Mouse (Mus musculus): Measurements from ENCODE around the gene Art1. TPM values are rescaled to one million over a fixed set of nuclear protein-coding genes. Genes with fewer than 3 reads are reported as not detected.

The Art1 gene
- polyA plus RNA-seq (2016; fragmentation: Nextera tagmentation; extraction: Ambion mirVana) = 8.1 and 18.4 TPM in 2 replicates

GRCm38 (mm10) chr7:102101487-102101886 is at the start of gene Art1:
Gene Art1 (plus strand): TSS chr7:102101743.
- Histone ChIP-seq H3K4me1 (peaks cover 46% of the 10 kb centered on the region), H3K4me3 (peak within 1 kb of the TSS; percentile 23; the same call in 1 of the 2 replicates), H3K27me3 (ENCODE audit: insufficient read depth, poor library complexity, severe bottlenecking) (no peaks in the 10 kb centered on the region), H3K36me3 (no peaks in the 10 kb centered on the region), H3K27ac (peak within 1 kb of the TSS; percentile 80), H3K9me3 (no peaks in the 10 kb centered on the region)
- 34% methylated on average over 5 of the region's 5 CpGs for WGBS
- no peak for DNase-seq (ENCODE audit: low spot score)

DNA sequence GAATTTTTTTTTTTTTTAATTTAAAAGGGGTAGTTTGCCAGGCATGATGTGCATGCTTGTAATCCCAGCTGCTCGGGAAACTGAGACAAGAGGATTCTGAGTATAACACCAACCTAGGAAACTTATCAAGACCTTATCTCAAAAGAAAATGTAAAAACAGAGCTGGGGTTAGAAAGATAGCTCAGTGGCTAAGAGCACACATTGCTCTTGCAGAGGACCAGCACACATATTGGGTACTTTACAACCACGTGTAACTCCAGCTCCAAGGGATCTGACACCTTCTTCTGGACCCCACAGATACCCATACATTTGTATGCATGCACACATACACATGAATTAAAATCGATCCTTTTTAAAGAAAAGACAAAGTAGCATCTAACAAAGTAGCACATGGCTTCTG is 40.2 kb upstream of the Art1 start:
- peaks cover 11% of the 10 kb centered on the region for H3K4me1 ChIP-seq
- H3K27ac ChIP-seq = no peak overlapping the region
- DNase-seq (ENCODE audit: low spot score) = no peak
- WGBS = 62% methylated on average over 3 of the region's 3 CpGs
- peaks cover 24% of the 10 kb centered on the region for H3K36me3 ChIP-seq
- H3K9me3 ChIP-seq = no peaks in the 10 kb centered on the region
- no peak overlapping the region for H3K4me3 ChIP-seq
- H3K27me3 ChIP-seq (ENCODE audit: insufficient read depth, poor library complexity, severe bottlenecking) = no peaks in the 10 kb centered on the region

GRCm38 (mm10) chr7:102062203-102062602 is 39.3 kb upstream of the Art1 start:
- no peak overlapping the region for H3K4me3 ChIP-seq
- H3K27me3 ChIP-seq (ENCODE audit: insufficient read depth, poor library complexity, severe bottlenecking) = no peaks in the 10 kb centered on the region
- 78% methylated on average over 1 of the region's 1 CpGs for WGBS
- DNase-seq (ENCODE audit: low spot score) = no peak
- no peaks in the 10 kb centered on the region for H3K9me3 ChIP-seq
- H3K36me3 ChIP-seq = peaks cover 17% of the 10 kb centered on the region
- H3K4me1 ChIP-seq = peaks cover 14% of the 10 kb centered on the region
- H3K27ac ChIP-seq = no peak overlapping the region

GRCm38 (mm10) chr7:102063891-102064290 is 37.7 kb upstream of the Art1 start:
- H3K4me3 ChIP-seq = peak overlapping the region; percentile 80
- WGBS = 46% methylated on average over 9 of the region's 9 CpGs
- no peaks in the 10 kb centered on the region for H3K9me3 ChIP-seq
- peaks cover 14% of the 10 kb centered on the region for H3K4me1 ChIP-seq
- peaks cover 25% of the 10 kb centered on the region for H3K36me3 ChIP-seq
- no peaks in the 10 kb centered on the region for H3K27me3 ChIP-seq (ENCODE audit: insufficient read depth, poor library complexity, severe bottlenecking)
- H3K27ac ChIP-seq = no peak overlapping the region
- DNase-seq (ENCODE audit: low spot score) = no peak

- peaks cover 18% of the 10 kb centered on the region for H3K36me3 ChIP-seq
- H3K27ac ChIP-seq = peak overlapping the region; percentile 93
- under 1% methylated on average over 9 of the region's 9 CpGs for WGBS
- H3K4me1 ChIP-seq = peaks cover 14% of the 10 kb centered on the region
- H3K27me3 ChIP-seq (ENCODE audit: insufficient read depth, poor library complexity, severe bottlenecking) = no peaks in the 10 kb centered on the region
- H3K9me3 ChIP-seq = no peaks in the 10 kb centered on the region
- no peak for DNase-seq (ENCODE audit: low spot score)
- H3K4me3 ChIP-seq = peak overlapping the region; percentile 80
Observed at GRCm38 (mm10) chr7:102064655-102065045, 36.9 kb upstream of the Art1 start.

DNA sequence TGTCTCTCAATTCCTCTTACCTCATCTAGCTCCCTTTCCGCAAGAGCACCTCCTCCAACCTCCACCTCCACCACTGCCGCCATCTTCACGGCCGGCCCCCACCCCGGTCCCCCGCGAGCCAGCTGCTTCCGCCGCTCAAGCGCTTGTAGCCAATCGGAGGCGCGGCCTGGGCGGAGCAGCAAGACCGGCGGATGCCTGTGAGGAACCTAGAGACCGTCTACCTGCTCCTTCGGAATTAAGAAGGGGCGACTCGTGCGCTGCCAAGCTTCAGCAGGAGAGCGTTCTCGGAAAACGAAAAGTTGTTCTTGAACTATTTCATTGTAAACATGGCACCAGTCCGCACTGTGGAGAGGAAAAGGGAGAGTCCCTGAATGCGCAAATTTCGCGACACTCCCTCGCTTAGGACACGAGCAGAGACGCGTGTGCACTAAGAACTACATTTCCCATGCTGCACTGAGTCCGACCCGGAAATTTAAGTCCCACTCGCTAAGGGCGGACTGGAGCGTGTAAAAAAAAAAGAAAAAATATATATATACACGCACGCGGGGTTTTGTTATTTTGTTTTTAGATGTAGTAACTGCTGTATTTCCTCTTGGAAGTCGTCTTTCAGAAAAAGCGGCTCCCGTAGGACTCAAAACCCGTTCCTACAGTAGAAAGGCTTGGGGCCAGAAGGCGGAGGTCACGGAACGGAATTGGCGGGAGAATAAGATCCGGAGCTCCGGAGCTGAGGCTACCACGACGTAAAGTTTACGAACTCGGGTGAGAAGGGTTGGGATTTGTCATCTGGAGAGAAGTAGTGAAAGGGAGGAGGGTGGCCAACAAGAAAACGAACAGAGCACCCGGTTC is 36.3 kb upstream of the Art1 start, which contains the start of the genes Rnf121, Xndc1 and Xntrpc:
Rnf121 (minus strand) TSS at position 424 of the 846 bp plus-strand sequence.
Xndc1 (plus strand) TSS at position 466 of the 846 bp plus-strand sequence.
Xntrpc (plus strand) TSS at position 668 of the 846 bp plus-strand sequence.
- H3K4me1 ChIP-seq = peaks cover 14% of the 10 kb centered on the region
- H3K27ac ChIP-seq = peak within 1 kb of the TSS; percentile 93
- DNase-seq (ENCODE audit: low spot score) = peak; percentile 98
- H3K36me3 ChIP-seq = peaks cover 19% of the 10 kb centered on the region; the same call in 1 of the 2 replicates
- H3K27me3 ChIP-seq (ENCODE audit: insufficient read depth, poor library complexity, severe bottlenecking) = no peaks in the 10 kb centered on the region
- H3K9me3 ChIP-seq = no peaks in the 10 kb centered on the region
- WGBS = under 1% methylated on average over 56 of the region's 56 CpGs
- H3K4me3 ChIP-seq = peak within 1 kb of the TSS; percentile 80

GRCm38 (mm10) chr7:102066363-102066762 is 35.2 kb upstream of the Art1 start:
- Histone ChIP-seq H3K4me1 (peaks cover 14% of the 10 kb centered on the region), H3K27me3 (ENCODE audit: insufficient read depth, poor library complexity, severe bottlenecking) (no peaks in the 10 kb centered on the region), H3K36me3 (peaks cover 29% of the 10 kb centered on the region), H3K9me3 (no peaks in the 10 kb centered on the region), H3K27ac (peak overlapping the region; percentile 93), H3K4me3 (peak overlapping the region; percentile 80)
- 83% methylated on average over 6 of the region's 6 CpGs for WGBS
- no peak for DNase-seq (ENCODE audit: low spot score)

DNA sequence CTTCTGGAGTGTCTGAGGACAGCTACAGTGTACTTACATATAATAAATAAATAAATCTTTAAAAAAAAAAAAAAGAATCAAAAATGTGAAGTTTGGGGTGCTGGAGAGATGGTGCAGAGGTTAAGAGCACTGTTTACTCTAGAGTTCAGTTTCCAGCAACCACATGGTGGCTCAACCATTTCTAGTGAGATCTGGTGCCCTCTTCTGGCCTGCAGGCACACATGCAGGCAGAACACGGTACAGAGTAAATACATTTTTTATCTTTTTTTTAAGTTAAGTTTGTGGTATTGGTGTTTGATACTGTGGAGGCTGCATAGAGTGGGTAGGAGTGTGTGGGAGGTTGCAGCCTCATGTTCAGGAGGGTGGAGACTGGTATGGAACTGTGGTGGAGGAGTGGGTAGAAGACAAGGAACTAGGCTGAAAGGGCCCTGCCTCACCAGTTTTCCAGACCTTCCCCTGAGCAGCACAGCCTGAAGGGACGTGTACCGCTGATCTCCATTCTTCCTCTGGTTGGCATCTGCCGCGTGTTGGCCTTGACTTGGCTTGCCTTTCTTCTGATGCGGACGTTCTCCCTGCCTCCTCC is 24.7 kb upstream of the Art1 start:
- Histone ChIP-seq H3K36me3 (peaks cover 94% of the 10 kb centered on the region), H3K27ac (no peak overlapping the region), H3K9me3 (no peaks in the 10 kb centered on the region), H3K27me3 (ENCODE audit: insufficient read depth, poor library complexity, severe bottlenecking) (no peaks in the 10 kb centered on the region), H3K4me1 (no peaks in the 10 kb centered on the region), H3K4me3 (no peak overlapping the region)
- 85% methylated on average over 7 of the region's 7 CpGs for WGBS
- DNase-seq (ENCODE audit: low spot score) = no peak

DNA sequence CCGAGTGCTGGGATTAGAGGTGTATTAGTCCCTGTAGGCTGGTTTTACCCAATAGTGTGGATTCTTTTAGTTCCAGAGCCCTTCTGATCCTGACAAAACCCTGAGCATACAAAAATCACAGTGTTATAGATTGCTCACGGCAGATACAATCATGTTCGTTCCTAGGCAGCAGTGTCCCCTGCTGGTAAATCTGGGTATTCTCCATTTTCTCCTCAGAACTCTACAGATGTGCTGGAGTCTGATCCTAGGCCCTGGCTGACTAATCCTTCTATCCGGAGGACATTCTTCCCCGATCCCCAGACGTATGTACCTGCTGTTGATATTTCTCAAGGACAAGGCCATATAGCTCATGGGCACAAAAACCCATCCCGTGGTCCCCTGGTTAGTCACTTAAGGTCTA is 23.0 kb upstream of the Art1 start:
- whole genome bisulfite sequencing = 80% methylated on average over 7 of the region's 7 CpGs
- Histone ChIP-seq H3K27me3 (ENCODE audit: insufficient read depth, poor library complexity, severe bottlenecking) (no peaks in the 10 kb centered on the region), H3K27ac (no peak overlapping the region), H3K36me3 (peaks cover 94% of the 10 kb centered on the region), H3K4me3 (no peak overlapping the region), H3K9me3 (no peaks in the 10 kb centered on the region), H3K4me1 (no peaks in the 10 kb centered on the region)
- no peak for DNase-seq (ENCODE audit: low spot score)

- Histone ChIP-seq H3K4me1 (no peaks in the 10 kb centered on the region), H3K27me3 (ENCODE audit: insufficient read depth, poor library complexity, severe bottlenecking) (no peaks in the 10 kb centered on the region), H3K9me3 (no peaks in the 10 kb centered on the region), H3K36me3 (peaks cover 93% of the 10 kb centered on the region), H3K27ac (no peak overlapping the region), H3K4me3 (no peak overlapping the region)
- WGBS = 93% methylated on average over 8 of the region's 8 CpGs
- DNase-seq (ENCODE audit: low spot score) = no peak
Observed at GRCm38 (mm10) chr7:102080311-102080710, 21.2 kb upstream of the Art1 start.

- Histone ChIP-seq H3K4me1 (no peaks in the 10 kb centered on the region), H3K36me3 (peaks cover 89% of the 10 kb centered on the region), H3K9me3 (no peaks in the 10 kb centered on the region), H3K4me3 (no peak overlapping the region), H3K27ac (no peak overlapping the region), H3K27me3 (ENCODE audit: insufficient read depth, poor library complexity, severe bottlenecking) (no peaks in the 10 kb centered on the region)
- DNase-seq (ENCODE audit: low spot score) = no peak
- 90% methylated on average over 5 of the region's 5 CpGs for whole genome bisulfite sequencing
Observed at GRCm38 (mm10) chr7:102081784-102082183, 19.8 kb upstream of the Art1 start.

DNA sequence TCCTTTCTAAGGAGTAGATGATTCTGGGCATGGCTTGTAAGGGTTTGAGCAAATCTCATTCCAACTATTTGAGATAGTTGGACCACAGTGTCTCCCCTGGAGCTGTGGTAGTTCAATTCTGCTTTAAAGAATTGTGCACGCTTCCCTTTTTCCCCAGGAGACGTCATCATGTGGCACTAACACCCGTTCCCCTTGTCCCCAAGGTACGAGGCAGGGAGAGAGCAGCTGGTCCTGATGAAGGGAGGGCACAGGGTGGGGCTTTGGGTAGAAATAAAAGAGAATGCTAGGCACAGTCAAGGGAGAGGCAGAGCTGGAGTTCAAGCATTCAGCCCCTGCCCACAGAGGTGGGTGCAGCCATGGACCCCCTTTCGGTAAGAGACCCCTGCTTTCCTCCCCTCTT is 18.7 kb upstream of the Art1 start, which contains the start of gene Trpc2:
Trpc2 (plus strand) TSS at position 301 of the 400 bp plus-strand sequence.
- Histone ChIP-seq H3K4me1 (no peaks in the 10 kb centered on the region), H3K27me3 (ENCODE audit: insufficient read depth, poor library complexity, severe bottlenecking) (no peaks in the 10 kb centered on the region), H3K36me3 (peaks cover 86% of the 10 kb centered on the region), H3K27ac (no peak within 1 kb of the TSS), H3K9me3 (no peaks in the 10 kb centered on the region), H3K4me3 (no peak within 1 kb of the TSS)
- 89% methylated on average over 5 of the region's 5 CpGs for WGBS
- no peak for DNase-seq (ENCODE audit: low spot score)

GRCm38 (mm10) chr7:102084041-102084696 is 17.4 kb upstream of the Art1 start:
- 84% methylated on average over 26 of the region's 26 CpGs for WGBS
- H3K36me3 ChIP-seq = peaks cover 84% of the 10 kb centered on the region

More at GRCm38 (mm10) chr7:102084041-102084696, 17.4 kb upstream of the Art1 start:
- no peak for DNase-seq (ENCODE audit: low spot score)
- Histone ChIP-seq H3K4me1 (no peaks in the 10 kb centered on the region), H3K4me3 (no peak overlapping the region), H3K27ac (no peak overlapping the region), H3K9me3 (no peaks in the 10 kb centered on the region), H3K27me3 (ENCODE audit: insufficient read depth, poor library complexity, severe bottlenecking) (no peaks in the 10 kb centered on the region)
